Mouse (Mus musculus): ENCODE data around the gene Fam50b. TPM values are rescaled to one million over a fixed set of nuclear protein-coding genes. Genes with fewer than 3 reads are reported as not detected.

Fam50b gene
- polyA plus RNA-seq, 1 experiment from 2014 or later, result not detected

- H3K9ac ChIP-seq (ENCODE audit: low read length), result no peak overlapping the region
- no peaks in the 10 kb centered on the region for H3K36me3 ChIP-seq (ENCODE audit: control insufficient read depth, insufficient read depth, low read length)
- H3K4me1 ChIP-seq (replicated peaks; ENCODE audit: control insufficient read depth, insufficient read depth, low read length), result no peaks in the 10 kb centered on the region
- WGBS, result 79% methylated on average over 4 of the region's 4 CpGs
- no peak overlapping the region for H3K4me3 ChIP-seq (ENCODE audit: low read depth, low read length)
- no peaks in the 10 kb centered on the region for H3K9me3 ChIP-seq (ENCODE audit: control insufficient read depth, low read length)
- no peak for ATAC-seq (replicated peaks; ENCODE audit: low FRiP score)
- no peak overlapping the region for H3K27ac ChIP-seq (ENCODE audit: low read depth, low read length)
- H3K27me3 ChIP-seq (ENCODE audit: control insufficient read depth, insufficient read depth, low read length), result no peaks in the 10 kb centered on the region
- H3K4me2 ChIP-seq (ENCODE audit: low read depth, low read length, severe bottlenecking), result no peak overlapping the region
- DNase-seq (ENCODE audit: low spot score), result no peak
These were observed 31.9 kb downstream of the Fam50b start for GRCm38 (mm10) chr13:34766572-34766971.

- no peak for ATAC-seq (replicated peaks; ENCODE audit: low FRiP score)
- H3K4me3 ChIP-seq (ENCODE audit: low read depth, low read length), result no peak overlapping the region
- H3K36me3 ChIP-seq (ENCODE audit: control insufficient read depth, insufficient read depth, low read length), result no peaks in the 10 kb centered on the region
- H3K27ac ChIP-seq (ENCODE audit: low read depth, low read length), result no peak overlapping the region
- no peak overlapping the region for H3K9ac ChIP-seq (ENCODE audit: low read length)
- H3K9me3 ChIP-seq (ENCODE audit: control insufficient read depth, low read length), result no peaks in the 10 kb centered on the region
- DNase-seq (ENCODE audit: low spot score), result no peak
- 88% methylated on average over 18 of the region's 18 CpGs for WGBS
- H3K4me2 ChIP-seq (ENCODE audit: low read depth, low read length, severe bottlenecking), result no peak overlapping the region
- H3K4me1 ChIP-seq (replicated peaks; ENCODE audit: control insufficient read depth, insufficient read depth, low read length), result no peaks in the 10 kb centered on the region
- no peaks in the 10 kb centered on the region for H3K27me3 ChIP-seq (ENCODE audit: control insufficient read depth, insufficient read depth, low read length)
These were observed 33.1 kb downstream of the Fam50b start for GRCm38 (mm10) chr13:34767527-34768292.

- H3K9ac ChIP-seq (ENCODE audit: low read length), result no peak overlapping the region
- H3K27me3 ChIP-seq (ENCODE audit: control insufficient read depth, insufficient read depth, low read length), result no peaks in the 10 kb centered on the region
- WGBS, result 41% methylated on average over 3 of the region's 3 CpGs
- no peak overlapping the region for H3K27ac ChIP-seq (ENCODE audit: low read depth, low read length)
- H3K36me3 ChIP-seq (ENCODE audit: control insufficient read depth, insufficient read depth, low read length), result no peaks in the 10 kb centered on the region
- DNase-seq (ENCODE audit: low spot score), result no peak
- no peak overlapping the region for H3K4me3 ChIP-seq (ENCODE audit: low read depth, low read length)
- no peak for ATAC-seq (replicated peaks; ENCODE audit: low FRiP score)
- no peaks in the 10 kb centered on the region for H3K4me1 ChIP-seq (replicated peaks; ENCODE audit: control insufficient read depth, insufficient read depth, low read length)
- no peaks in the 10 kb centered on the region for H3K9me3 ChIP-seq (ENCODE audit: control insufficient read depth, low read length)
- no peak overlapping the region for H3K4me2 ChIP-seq (ENCODE audit: low read depth, low read length, severe bottlenecking)
These were observed 42.1 kb downstream of the Fam50b start for GRCm38 (mm10) chr13:34776767-34777166.

- no peak for DNase-seq (ENCODE audit: low spot score)
These were observed 46.4 kb downstream of the Fam50b start for GRCm38 (mm10) chr13:34780856-34781610.

GRCm38 (mm10) chr13:34781611-34782009 lies 47.0 kb downstream of the Fam50b start:
- DNase-seq (ENCODE audit: low spot score), result no peak

More at GRCm38 (mm10) chr13:34780856-34781610, 46.4 kb downstream of the Fam50b start:
- no peak for ATAC-seq (replicated peaks; ENCODE audit: low FRiP score)
- H3K4me2 ChIP-seq (ENCODE audit: low read depth, low read length, severe bottlenecking), result no peak overlapping the region
- no peak overlapping the region for H3K27ac ChIP-seq (ENCODE audit: low read depth, low read length)
- no peak overlapping the region for H3K4me3 ChIP-seq (ENCODE audit: low read depth, low read length)
- H3K4me1 ChIP-seq (replicated peaks; ENCODE audit: control insufficient read depth, insufficient read depth, low read length), result no peaks in the 10 kb centered on the region
- no peaks in the 10 kb centered on the region for H3K27me3 ChIP-seq (ENCODE audit: control insufficient read depth, insufficient read depth, low read length)
- H3K36me3 ChIP-seq (ENCODE audit: control insufficient read depth, insufficient read depth, low read length), result no peaks in the 10 kb centered on the region
- no peak overlapping the region for H3K9ac ChIP-seq (ENCODE audit: low read length)
- H3K9me3 ChIP-seq (ENCODE audit: control insufficient read depth, low read length), result no peaks in the 10 kb centered on the region
- WGBS, result 64% methylated on average over 7 of the region's 7 CpGs

GRCm38 (mm10) chr13:34784818-34785217 lies 50.2 kb downstream of the Fam50b start:
- 92% methylated on average over 8 of the region's 8 CpGs for WGBS
- H3K4me1 ChIP-seq (replicated peaks; ENCODE audit: control insufficient read depth, insufficient read depth, low read length), result no peaks in the 10 kb centered on the region
- H3K4me3 ChIP-seq (ENCODE audit: low read depth, low read length), result no peak overlapping the region
- no peak overlapping the region for H3K9ac ChIP-seq (ENCODE audit: low read length)
- H3K36me3 ChIP-seq (ENCODE audit: control insufficient read depth, insufficient read depth, low read length), result no peaks in the 10 kb centered on the region
- H3K9me3 ChIP-seq (ENCODE audit: control insufficient read depth, low read length), result no peaks in the 10 kb centered on the region
- H3K4me2 ChIP-seq (ENCODE audit: low read depth, low read length, severe bottlenecking), result no peak overlapping the region
- DNase-seq (ENCODE audit: low spot score) (no peak), ATAC-seq (replicated peaks; ENCODE audit: low FRiP score) (no peak)
- H3K27ac ChIP-seq (ENCODE audit: low read depth, low read length), result no peak overlapping the region
- H3K27me3 ChIP-seq (ENCODE audit: control insufficient read depth, insufficient read depth, low read length), result no peaks in the 10 kb centered on the region

More at GRCm38 (mm10) chr13:34781611-34782009, 47.0 kb downstream of the Fam50b start:
- Histone ChIP-seq H3K4me3 (ENCODE audit: low read depth, low read length) (no peak overlapping the region), H3K9ac (ENCODE audit: low read length) (no peak overlapping the region), H3K4me2 (ENCODE audit: low read depth, low read length, severe bottlenecking) (no peak overlapping the region), H3K4me1 (replicated peaks; ENCODE audit: control insufficient read depth, insufficient read depth, low read length) (no peaks in the 10 kb centered on the region), H3K27ac (ENCODE audit: low read depth, low read length) (no peak overlapping the region), H3K36me3 (ENCODE audit: control insufficient read depth, insufficient read depth, low read length) (no peaks in the 10 kb centered on the region), H3K27me3 (ENCODE audit: control insufficient read depth, insufficient read depth, low read length) (no peaks in the 10 kb centered on the region), H3K9me3 (ENCODE audit: control insufficient read depth, low read length) (no peaks in the 10 kb centered on the region)
- ATAC-seq (replicated peaks; ENCODE audit: low FRiP score), result no peak
- WGBS, result 73% methylated on average over 4 of the region's 4 CpGs

GRCm38 (mm10) chr13:34786634-34787033 lies 52.0 kb downstream of the Fam50b start:
- Histone ChIP-seq H3K9me3 (ENCODE audit: control insufficient read depth, low read length) (no peaks in the 10 kb centered on the region), H3K4me1 (replicated peaks; ENCODE audit: control insufficient read depth, insufficient read depth, low read length) (no peaks in the 10 kb centered on the region), H3K27ac (ENCODE audit: low read depth, low read length) (no peak overlapping the region), H3K36me3 (ENCODE audit: control insufficient read depth, insufficient read depth, low read length) (no peaks in the 10 kb centered on the region), H3K4me2 (ENCODE audit: low read depth, low read length, severe bottlenecking) (no peak overlapping the region), H3K27me3 (ENCODE audit: control insufficient read depth, insufficient read depth, low read length) (no peaks in the 10 kb centered on the region), H3K9ac (ENCODE audit: low read length) (no peak overlapping the region), H3K4me3 (ENCODE audit: low read depth, low read length) (no peak overlapping the region)
- WGBS, result 89% methylated on average over 5 of the region's 5 CpGs
- ATAC-seq (replicated peaks; ENCODE audit: low FRiP score) (no peak), DNase-seq (ENCODE audit: low spot score) (no peak)

GRCm38 (mm10) chr13:34787546-34787945 lies 52.9 kb downstream of the Fam50b start:
- no peak overlapping the region for H3K9ac ChIP-seq (ENCODE audit: low read length)
- no peak overlapping the region for H3K4me3 ChIP-seq (ENCODE audit: low read depth, low read length)
- H3K27me3 ChIP-seq (ENCODE audit: control insufficient read depth, insufficient read depth, low read length), result no peaks in the 10 kb centered on the region
- ATAC-seq (replicated peaks; ENCODE audit: low FRiP score) (no peak), DNase-seq (ENCODE audit: low spot score) (no peak)
- H3K27ac ChIP-seq (ENCODE audit: low read depth, low read length), result no peak overlapping the region
- H3K36me3 ChIP-seq (ENCODE audit: control insufficient read depth, insufficient read depth, low read length), result no peaks in the 10 kb centered on the region
- H3K9me3 ChIP-seq (ENCODE audit: control insufficient read depth, low read length), result no peaks in the 10 kb centered on the region
- WGBS, result 71% methylated on average over 5 of the region's 5 CpGs
- H3K4me2 ChIP-seq (ENCODE audit: low read depth, low read length, severe bottlenecking), result no peak overlapping the region
- H3K4me1 ChIP-seq (replicated peaks; ENCODE audit: control insufficient read depth, insufficient read depth, low read length), result no peaks in the 10 kb centered on the region

All from forebrain, embryonic 11.5 days (tissue).